Mouse (Mus musculus) MEL (cell line): ENCODE measurements around the gene Card9.

Experiments used
- CHD1 ChIP-seq: IDR thresholded peaks from 2 replicates; pipeline ENCODE4 v1.6.1; 2012; ENCODE audit warnings: low read depth, mild to moderate bottlenecking, inconsistent platforms, low read length, improper control_type of control experiment
- CHD2 ChIP-seq: IDR thresholded peaks from 2 replicates; pipeline ENCODE4 v1.6.1; 2011; ENCODE audit warnings: low read length, improper control_type of control experiment
- CTCF ChIP-seq, 3 experiments: IDR thresholded peaks in 2 of 3; conservative IDR thresholded peaks in 1 of 3; 2 replicates each; pipeline ENCODE4 v1.5.1; 2011 to 2012; ENCODE audit warnings: low read length in 3 of 3, low read depth in 2 of 3, mild to moderate bottlenecking in 2 of 3, improper control_type of control experiment in 1 of 3, inconsistent platforms in 1 of 3, mixed read lengths in 1 of 3, moderate library complexity in 1 of 3; ENCODE audit not compliant: control insufficient read depth in 1 of 3, insufficient read depth in 1 of 3, poor library complexity in 1 of 3, severe bottlenecking in 1 of 3
- JUND ChIP-seq: IDR thresholded peaks from 2 replicates; pipeline ENCODE4 v1.6.1; 2011; ENCODE audit warnings: low read depth, mild to moderate bottlenecking, improper control_type of control experiment, low read length
- MAFK ChIP-seq: IDR thresholded peaks from 2 replicates; pipeline ENCODE4 v1.6.1; 2011; ENCODE audit warnings: low read depth, mild to moderate bottlenecking, low read length, improper control_type of control experiment, borderline replicate concordance
- MAX ChIP-seq: IDR thresholded peaks from 2 replicates; pipeline ENCODE4 v1.6.1; 2011; ENCODE audit warnings: low read length, improper control_type of control experiment
- MEF2A ChIP-seq: IDR thresholded peaks from 2 replicates; pipeline ENCODE4 v1.6.1; 2014; ENCODE audit warnings: low read depth, mild to moderate bottlenecking, inconsistent platforms, low read length, improper control_type of control experiment; ENCODE audit not compliant: poor library complexity, insufficient replicate concordance, severe bottlenecking; ENCODE audit errors: extremely low read depth
- MYC ChIP-seq: IDR thresholded peaks from 2 replicates; pipeline ENCODE4 v1.6.1; 2011; ENCODE audit warnings: low read depth, mild to moderate bottlenecking, low read length, improper control_type of control experiment, moderate library complexity
- NRF1 ChIP-seq: IDR thresholded peaks from 2 replicates; pipeline ENCODE4 v1.6.1; 2014; ENCODE audit warnings: low read depth, mild to moderate bottlenecking, inconsistent platforms, low read length, improper control_type of control experiment, moderate library complexity; ENCODE audit not compliant: poor library complexity, insufficient read depth, severe bottlenecking
- POLR2A ChIP-seq, 2 experiments: IDR thresholded peaks; 2 replicates each; pipeline ENCODE4 v1.6.1; 2011 to 2012; ENCODE audit warnings: low read length in 2 of 2, mild to moderate bottlenecking in 2 of 2, control low read depth in 1 of 2, improper control_type of control experiment in 1 of 2, low read depth in 1 of 2, moderate library complexity in 1 of 2; ENCODE audit not compliant: control insufficient read depth in 1 of 2, insufficient read depth in 1 of 2, poor library complexity in 1 of 2
- SIN3A ChIP-seq: IDR thresholded peaks from 2 replicates; pipeline ENCODE4 v1.6.1; 2012; ENCODE audit warnings: low read length, improper control_type of control experiment, inconsistent platforms
- TCF12 ChIP-seq: IDR thresholded peaks from 2 replicates; pipeline ENCODE4 v1.6.1; 2014; ENCODE audit warnings: low read depth, mild to moderate bottlenecking, inconsistent platforms, low read length, improper control_type of control experiment, moderate library complexity

- TF ChIP-seq MAFK = no peak
- peak; percentile 63; the same call in 1 of the 2 replicates for TF ChIP-seq MYC
- peak; percentile 38; the same call in 1 of the 2 replicates for TF ChIP-seq NRF1
- peak; percentile 87 for TF ChIP-seq SIN3A
- TF ChIP-seq CTCF (IDR thresholded peaks at IDR 0.05 in 2 of 3, conservative IDR thresholded peaks at IDR 0.05 in 1 of 3; ENCODE audit: control insufficient read depth in 1 of 3, insufficient read depth in 1 of 3, low read depth in 2 of 3, low read length in 3 of 3, poor library complexity in 1 of 3, severe bottlenecking in 1 of 3) = peak; percentile 25 to 76 (median 68); a peak in 5 of 6 replicates
- peak in 1 of 2 experiments; percentile 71; a peak in 3 of 4 replicates for TF ChIP-seq POLR2A (IDR thresholded peaks at IDR 0.05; ENCODE audit: control insufficient read depth in 1 of 2, insufficient read depth in 1 of 2, low read depth in 1 of 2, low read length in 2 of 2, poor library complexity in 1 of 2)
- TF ChIP-seq CHD1 = 0 out of 2 replicates have a peak, but pooled peaks have one; percentile 69
- no peak for TF ChIP-seq JUND
- peak; percentile 54 for TF ChIP-seq TCF12
- no peak for TF ChIP-seq MAX
- no peak for TF ChIP-seq CHD2
- no peak for TF ChIP-seq MEF2A
Observed at GRCm38 (mm10) chr2:26351358-26352290, 9.1 kb downstream of the Card9 start, which contains the start of gene Dnlz.
